8 mouse cellular contexts compared by ENCODE assay signal in genomic region chr3:81782921-81783541, GRCm38 (mm10).
DNase-seq lines count a peak whose midpoint lies in the region; ATAC-seq lines count a peak whose summit lies in the region.

No protein-coding gene starts in this region.

- H3K9ac ChIP-seq in lung, embryonic 16.5 days (ENCODE audit: low read length) = peak overlapping the region; percentile 38; the same call in 1 of the 2 replicates
- no peak overlapping the region for H3K9ac ChIP-seq in intestine, embryonic 15.5 days
- H3K9ac ChIP-seq in limb, embryonic 15.5 days = no peak overlapping the region

- H3K4me2 ChIP-seq in lung, embryonic 16.5 days (ENCODE audit: low read depth, low read length) = peak overlapping the region; percentile 53
- peak overlapping the region; percentile 50 for H3K4me2 ChIP-seq in intestine, embryonic 15.5 days (replicated peaks)
- peak overlapping the region; percentile 44 for H3K4me2 ChIP-seq in limb, embryonic 15.5 days

- no peaks in the 10 kb centered on the region for H3K27me3 ChIP-seq in lung, embryonic 16.5 days (ENCODE audit: control insufficient read depth, insufficient read depth, low read depth, low read length)
- no peaks in the 10 kb centered on the region for H3K27me3 ChIP-seq in intestine, embryonic 15.5 days (replicated peaks)
- no peaks in the 10 kb centered on the region for H3K27me3 ChIP-seq in limb, embryonic 15.5 days

- 0 out of 2 replicates have a peak, but pooled peaks have one; percentile 31 for ATAC-seq in lung, embryonic 16.5 days (ENCODE audit: low read depth)
- peak; percentile 94 for ATAC-seq in frontal cortex, adult (ENCODE audit: low TSS enrichment)
- peak; percentile 47; the same call in 1 of the 2 replicates for ATAC-seq in intestine, embryonic 15.5 days
- ATAC-seq in limb, embryonic 15.5 days (ENCODE audit: insufficient number of reproducible peaks, low FRiP score, low TSS enrichment, low read depth) = no peak; the same call in 1 of the 2 replicates

- no peaks in the 10 kb centered on the region for H3K9me3 ChIP-seq in lung, embryonic 16.5 days (ENCODE audit: control insufficient read depth, low read length)
- H3K9me3 ChIP-seq in intestine, embryonic 15.5 days = no peaks in the 10 kb centered on the region
- no peaks in the 10 kb centered on the region for H3K9me3 ChIP-seq in limb, embryonic 15.5 days

- no peak for DNase-seq in lung, postnatal 25 days (ENCODE audit: low spot score)
- DNase-seq in cerebellum, adult 8-10 months = peak; percentile 4
- DNase-seq in naive thymus-derived CD4-positive, alpha-beta T cell, adult 2 months (ENCODE audit: low read depth) = peak; percentile 67
- peak; percentile 51 for DNase-seq in thymus, postnatal 0 days (ENCODE audit: low spot score)

- H3K4me3 ChIP-seq in lung, embryonic 16.5 days (ENCODE audit: low read length) = peak overlapping the region; percentile 37
- H3K4me3 ChIP-seq in intestine, embryonic 15.5 days (replicated peaks) = 0 out of 2 replicates have a peak overlapping the region, but pooled peaks have one; percentile 17
- H3K4me3 ChIP-seq in limb, embryonic 15.5 days = peak overlapping the region; percentile 34

- H3K4me1 ChIP-seq in lung, embryonic 16.5 days (replicated peaks; ENCODE audit: control insufficient read depth, insufficient read depth, low read length) = no peaks in the 10 kb centered on the region
- no peaks in the 10 kb centered on the region for H3K4me1 ChIP-seq in intestine, embryonic 15.5 days (replicated peaks)
- H3K4me1 ChIP-seq in limb, embryonic 15.5 days = peaks cover 6% of the 10 kb centered on the region

- H3K27ac ChIP-seq in lung, embryonic 16.5 days (ENCODE audit: low read length) = no peak overlapping the region
- H3K27ac ChIP-seq in intestine, embryonic 15.5 days = no peak overlapping the region
- peak overlapping the region; percentile 68; the same call in 1 of the 2 replicates for H3K27ac ChIP-seq in limb, embryonic 15.5 days

- WGBS in lung, embryonic 16.5 days = 16% methylated on average over 15 of the region's 15 CpGs
- whole genome bisulfite sequencing in intestine, embryonic 15.5 days = 20% methylated on average over 15 of the region's 15 CpGs
- 3% methylated on average over 15 of the region's 15 CpGs for WGBS in limb, embryonic 15.5 days

- no peaks in the 10 kb centered on the region for H3K36me3 ChIP-seq in lung, embryonic 16.5 days (ENCODE audit: control insufficient read depth, insufficient read depth, low read length)
- H3K36me3 ChIP-seq in intestine, embryonic 15.5 days = no peaks in the 10 kb centered on the region
- no peaks in the 10 kb centered on the region for H3K36me3 ChIP-seq in limb, embryonic 15.5 days
